Mouse (Mus musculus): ENCODE results near the gene Crhr2.

The Crhr2 gene

DNA sequence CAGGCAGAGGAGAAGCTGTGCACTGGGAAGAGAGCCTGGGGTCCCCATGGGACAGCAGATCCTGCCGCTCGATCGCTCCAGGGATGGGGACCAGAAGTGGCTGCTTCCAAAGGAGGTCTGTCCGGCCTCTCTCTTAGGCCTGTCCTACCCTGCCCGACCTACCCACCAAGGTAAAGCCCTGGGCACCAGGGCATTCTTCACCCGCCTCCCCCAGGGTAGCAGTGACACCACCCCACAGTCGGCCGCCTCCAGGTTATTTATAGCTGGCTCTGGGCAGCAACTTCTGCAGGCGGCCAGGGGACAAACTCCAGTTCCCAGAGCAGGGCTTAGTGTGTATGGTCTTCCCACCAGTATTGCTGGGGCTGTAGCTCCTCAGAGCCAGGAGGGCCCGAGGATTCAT lies at the start of gene Crhr2:
Gene Crhr2 (minus strand): TSS at position 223 of the 400 bp plus-strand sequence.
- no peak for DNase-seq (ENCODE audit: low read depth)

- no peak for DNase-seq (ENCODE audit: low read depth)
Observed at GRCm38 (mm10) chr6:55179560-55179959, 46.7 kb upstream of the Crhr2 start.

DNA sequence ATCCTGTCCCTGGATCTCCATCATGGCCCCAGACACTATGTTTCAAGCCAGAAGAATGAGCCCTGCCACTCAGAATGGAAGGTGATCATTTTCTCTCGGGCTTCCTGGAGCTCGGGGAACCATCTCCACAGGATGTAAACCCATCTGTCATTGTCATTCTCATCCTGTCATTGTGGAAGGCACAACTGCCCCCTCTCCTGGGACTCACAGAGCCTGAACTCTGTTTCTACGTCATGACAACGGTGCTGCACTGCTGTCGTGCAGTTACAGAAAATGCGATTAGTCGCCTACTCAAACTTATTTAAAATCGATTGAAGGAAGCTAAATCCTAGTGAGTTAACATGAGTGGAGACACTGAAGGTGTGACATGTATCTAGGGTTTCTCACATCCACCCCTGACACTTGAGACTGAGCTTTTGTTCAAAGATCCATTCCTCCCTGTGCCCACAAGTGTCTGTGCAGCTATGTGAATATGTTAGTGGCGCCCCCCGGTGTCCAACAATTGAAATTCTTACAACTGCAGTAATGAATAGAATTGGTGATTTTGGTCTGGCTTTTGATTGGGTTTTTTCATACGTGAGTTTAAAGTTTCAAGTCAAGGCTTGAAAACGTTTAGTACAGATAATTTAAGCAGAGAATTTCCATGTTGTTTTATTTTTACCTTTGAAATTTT lies 44.4 kb upstream of the Crhr2 start:
- DNase-seq (ENCODE audit: low read depth), result peak; percentile 44

- no peak for DNase-seq (ENCODE audit: low read depth)
Observed at GRCm38 (mm10) chr6:55175892-55176291, 43.1 kb upstream of the Crhr2 start.

GRCm38 (mm10) chr6:55175456-55175855 lies 42.6 kb upstream of the Crhr2 start:
- no peak for DNase-seq (ENCODE audit: low read depth)

GRCm38 (mm10) chr6:55174741-55175181 lies 41.9 kb upstream of the Crhr2 start, which contains the start of gene Inmt:
Gene Inmt (minus strand): TSS chr6:55175043.
- no peak for DNase-seq (ENCODE audit: low read depth)

DNA sequence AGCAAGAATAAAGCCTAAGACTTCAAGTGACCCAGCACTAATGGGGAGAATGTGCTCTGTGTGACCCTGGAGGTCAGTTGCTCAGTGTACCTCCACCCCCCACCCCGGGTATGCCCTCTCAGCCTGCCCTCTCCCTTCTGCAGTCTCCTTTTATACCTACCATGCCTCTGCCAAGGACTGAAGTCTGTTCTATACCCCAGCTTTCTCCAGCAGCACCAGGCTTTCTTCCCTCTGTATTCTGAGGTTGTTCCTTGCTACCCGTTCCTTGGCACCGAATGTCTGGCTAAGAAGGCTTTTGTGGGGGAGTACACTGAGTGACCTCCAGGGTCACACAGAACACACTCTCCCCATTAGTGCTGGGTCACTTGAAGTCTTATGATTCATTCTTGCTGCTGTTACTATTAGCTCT lies 41.1 kb upstream of the Crhr2 start:
- no peak for DNase-seq (ENCODE audit: low read depth)

GRCm38 (mm10) chr6:55173171-55173570 lies 40.4 kb upstream of the Crhr2 start:
- no peak for DNase-seq (ENCODE audit: low read depth)

DNA sequence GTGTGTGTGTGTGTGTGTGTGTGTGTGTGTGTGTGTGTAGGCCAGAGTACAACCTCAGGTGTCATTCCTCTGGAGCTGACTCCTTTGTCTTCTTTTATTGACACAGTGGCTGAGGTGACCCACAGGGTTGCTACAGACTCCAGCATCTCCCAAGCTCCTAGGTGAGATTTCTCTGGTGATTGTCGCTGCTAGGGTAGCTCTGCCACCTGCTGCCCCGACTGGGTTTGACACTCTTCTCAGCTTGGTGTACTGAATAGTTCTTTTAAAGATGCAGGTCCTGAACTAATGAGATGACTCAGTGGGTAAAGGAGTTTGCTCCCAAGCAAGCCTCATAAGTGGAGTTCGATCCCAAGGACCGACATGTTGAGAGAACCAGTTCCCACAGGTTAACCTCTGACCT lies 38.8 kb upstream of the Crhr2 start:
- DNase-seq (ENCODE audit: low read depth), result no peak

DNA sequence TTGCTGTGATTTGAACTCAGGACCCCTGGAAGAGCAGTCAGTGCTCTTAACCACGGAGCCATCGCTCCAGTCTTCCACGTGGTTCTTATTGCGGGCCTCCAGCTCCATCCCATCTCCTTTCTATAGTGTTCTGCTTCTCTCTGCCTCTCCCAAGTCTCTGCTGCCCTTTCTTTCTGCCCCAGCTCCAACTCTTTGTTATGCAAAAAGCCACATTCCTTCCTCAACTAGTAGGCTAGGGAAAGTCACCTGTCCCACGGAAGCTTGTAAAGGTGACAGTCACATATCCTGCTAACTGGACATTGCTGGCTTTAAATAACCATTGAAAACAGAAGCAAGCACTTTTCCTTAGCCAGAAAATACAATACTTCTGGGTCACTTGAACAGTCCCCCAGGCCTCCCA lies 37.0 kb upstream of the Crhr2 start:
- no peak for DNase-seq (ENCODE audit: low read depth)

DNA sequence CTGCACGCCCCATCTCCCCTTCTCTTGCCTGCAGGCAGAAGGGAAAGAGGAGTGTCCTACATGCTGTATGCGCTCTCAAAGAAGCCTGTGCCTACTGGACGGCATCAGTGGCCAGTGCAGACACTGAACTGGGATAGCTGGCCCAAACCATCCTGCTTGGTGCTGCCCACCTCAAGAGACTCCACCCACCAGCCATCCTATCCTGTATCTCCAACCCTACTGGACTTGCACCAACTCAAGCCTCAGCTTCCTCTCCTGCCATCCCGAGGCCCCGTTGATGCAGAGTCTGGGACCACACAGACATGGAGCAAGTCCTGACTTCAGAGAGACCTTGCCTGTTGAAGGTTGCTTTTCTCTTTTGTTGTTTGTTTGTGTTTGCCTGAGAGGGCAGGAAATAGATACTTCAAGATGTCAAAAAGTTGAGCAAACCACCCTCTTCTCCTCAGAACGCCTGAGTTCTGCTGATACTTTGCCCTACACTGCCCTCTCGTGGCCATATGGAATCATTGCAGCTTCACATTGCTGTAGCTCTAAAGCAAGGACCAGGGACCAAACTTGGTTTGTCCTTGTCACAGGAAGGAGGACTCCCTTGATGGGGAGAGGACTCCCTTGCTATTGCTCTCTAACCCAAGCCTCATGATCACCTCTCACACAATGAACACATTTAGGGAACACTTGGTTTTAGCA lies 34.1 kb upstream of the Crhr2 start:
- peak; percentile 89 for DNase-seq (ENCODE audit: low read depth)

GRCm38 (mm10) chr6:55163046-55163584 lies 30.3 kb upstream of the Crhr2 start:
- DNase-seq (ENCODE audit: low read depth), result no peak

- DNase-seq (ENCODE audit: low read depth), result no peak
Observed at GRCm38 (mm10) chr6:55161311-55161761, 28.5 kb upstream of the Crhr2 start.

- no peak for DNase-seq (ENCODE audit: low read depth)
Observed at GRCm38 (mm10) chr6:55159256-55159655, 26.4 kb upstream of the Crhr2 start.

DNA sequence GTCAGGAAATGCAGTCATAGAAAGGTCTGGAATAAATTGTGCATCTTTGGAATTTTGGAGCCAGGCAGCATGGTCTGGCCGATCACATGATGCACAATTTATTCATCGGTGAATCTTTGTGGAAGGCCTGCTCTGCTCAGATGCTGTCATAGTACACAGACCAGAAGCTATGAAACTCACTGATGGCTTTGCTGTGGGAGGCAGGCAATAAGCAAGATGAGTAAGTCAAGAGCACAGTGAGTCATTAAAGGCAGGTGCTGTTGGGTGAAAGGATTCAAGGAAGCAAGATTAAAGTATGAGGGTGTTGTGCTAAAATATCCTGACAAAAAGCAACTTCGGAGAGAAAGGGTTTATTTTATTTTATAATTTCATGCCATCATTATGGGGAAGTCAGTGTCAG lies 19.4 kb upstream of the Crhr2 start:
- DNase-seq (ENCODE audit: low read depth), result no peak

- no peak for DNase-seq (ENCODE audit: low read depth)
Observed at GRCm38 (mm10) chr6:55146138-55146537, 13.3 kb upstream of the Crhr2 start.

DNA sequence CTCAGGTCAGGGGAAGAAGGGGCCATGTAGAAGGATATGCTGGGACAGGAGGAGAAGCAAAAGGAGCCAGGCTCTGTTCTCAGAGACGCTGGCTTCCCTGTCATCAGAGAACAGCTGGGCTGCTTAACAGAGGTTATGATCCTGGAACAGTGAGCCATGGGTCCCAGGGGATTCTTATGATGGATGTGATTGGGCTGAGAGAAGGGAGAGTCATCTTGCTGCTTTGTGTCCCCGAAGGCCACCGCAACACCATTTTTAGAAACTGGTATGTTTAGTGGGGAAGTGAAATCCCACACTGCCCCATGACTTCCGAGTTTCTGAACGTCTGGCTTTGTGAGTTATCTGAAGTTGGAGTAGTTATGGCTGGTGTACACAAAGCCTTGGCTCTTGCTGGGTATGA lies 12.5 kb upstream of the Crhr2 start:
- no peak for DNase-seq (ENCODE audit: low read depth)

DNA sequence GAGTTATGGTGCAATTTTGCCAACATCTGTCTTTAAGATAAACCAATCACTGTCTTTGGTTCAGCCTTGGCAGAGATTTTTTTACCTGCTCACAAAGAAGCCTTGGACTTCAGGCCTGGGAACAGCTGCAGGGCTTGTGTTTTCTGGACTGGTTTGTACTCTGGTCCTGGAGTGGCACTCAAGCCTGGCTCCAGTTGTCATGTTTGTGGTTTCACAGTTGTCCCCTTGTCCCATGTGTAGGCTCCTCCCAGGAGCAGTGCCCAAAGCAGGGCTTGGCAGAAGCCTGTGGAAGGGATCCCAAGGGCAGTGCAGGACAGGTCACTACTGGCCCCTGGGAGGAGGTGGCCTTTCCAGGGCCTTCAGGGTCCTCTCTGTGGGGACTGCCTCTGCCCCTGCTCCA lies 5.5 kb upstream of the Crhr2 start:
- DNase-seq (ENCODE audit: low read depth), result no peak

DNA sequence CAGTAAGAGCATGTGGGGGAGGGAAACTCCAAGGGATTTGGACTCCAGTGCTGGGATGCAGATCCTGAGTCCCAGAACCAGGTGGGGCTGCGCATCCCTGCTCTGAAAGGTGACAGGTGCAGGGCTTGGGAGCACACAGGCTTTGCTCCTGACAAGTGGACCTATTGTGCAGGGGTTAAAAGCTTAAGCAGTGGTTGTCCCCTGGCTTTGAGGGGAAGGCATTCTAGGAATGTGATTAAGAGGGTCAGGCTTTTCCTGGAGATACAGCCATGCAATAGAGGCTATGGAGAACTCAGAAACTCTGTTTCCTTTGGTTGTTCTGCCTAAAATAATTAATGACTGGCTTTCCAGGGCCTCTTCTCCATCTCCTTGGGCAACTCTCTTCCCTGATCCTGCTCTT lies 609 bp upstream of the Crhr2 start:
- no peak for DNase-seq (ENCODE audit: low read depth)

DNA sequence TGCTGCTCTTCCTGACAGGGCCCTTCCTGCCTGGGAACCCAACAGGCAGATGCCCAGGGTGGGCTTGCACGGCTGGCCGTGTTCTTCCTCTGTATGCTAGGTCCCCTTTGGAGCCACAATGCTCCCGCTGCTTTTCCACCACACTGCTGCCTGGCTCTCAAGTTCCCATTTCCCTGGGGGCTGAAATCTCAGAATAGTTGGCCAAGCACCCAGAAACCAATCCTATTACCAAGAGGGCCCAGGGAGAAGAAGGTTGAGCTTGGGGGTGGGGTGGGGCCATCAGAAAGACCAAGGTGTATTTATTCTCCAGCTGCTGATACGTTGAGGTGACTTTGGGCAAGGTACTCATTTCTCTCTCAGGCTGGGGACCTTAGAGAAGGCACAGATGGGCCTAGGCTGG lies 1.5 kb downstream of the Crhr2 start:
- DNase-seq (ENCODE audit: low read depth), result no peak

DNA sequence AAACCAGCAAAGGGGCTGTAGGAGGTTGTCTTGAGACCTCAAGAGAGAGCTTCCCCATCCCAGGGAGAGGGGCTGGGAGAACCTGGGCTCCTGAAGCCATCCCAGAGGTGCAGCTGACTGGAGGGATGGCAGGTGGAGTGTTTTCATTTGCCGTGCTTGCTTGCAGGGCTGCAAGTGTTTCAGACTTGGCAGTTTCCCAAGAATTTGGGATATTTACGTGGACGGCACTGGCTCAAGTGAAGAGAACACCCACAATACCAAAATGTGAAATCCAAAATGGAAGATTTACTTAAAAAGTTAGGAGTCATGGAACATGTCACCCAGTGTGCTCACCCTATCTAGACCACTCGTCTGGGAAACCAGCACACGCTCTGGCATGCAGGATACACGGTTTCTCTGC lies 2.2 kb downstream of the Crhr2 start:
- DNase-seq (ENCODE audit: low read depth), result no peak

DNA sequence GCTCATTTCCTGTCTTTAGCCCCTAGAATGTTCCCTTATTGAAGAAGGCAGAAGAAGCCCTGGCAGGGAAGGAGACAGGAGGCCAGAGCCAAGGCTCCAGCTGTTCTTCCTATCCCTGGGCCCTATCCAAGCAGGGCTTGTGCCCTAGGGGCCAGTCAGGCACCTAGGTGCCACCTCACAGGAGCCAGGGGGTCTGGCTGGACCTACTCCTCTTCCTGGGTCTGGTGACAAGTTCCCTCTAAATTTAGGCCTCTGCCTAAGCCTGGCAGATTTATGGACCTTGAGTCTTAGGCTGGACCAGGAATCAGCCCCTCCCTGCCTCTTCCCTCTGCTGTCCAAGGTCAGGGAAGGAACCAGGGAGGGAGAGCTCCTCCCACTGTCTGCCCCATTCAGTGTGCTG lies 4.4 kb downstream of the Crhr2 start:
- no peak for DNase-seq (ENCODE audit: low read depth)

DNA sequence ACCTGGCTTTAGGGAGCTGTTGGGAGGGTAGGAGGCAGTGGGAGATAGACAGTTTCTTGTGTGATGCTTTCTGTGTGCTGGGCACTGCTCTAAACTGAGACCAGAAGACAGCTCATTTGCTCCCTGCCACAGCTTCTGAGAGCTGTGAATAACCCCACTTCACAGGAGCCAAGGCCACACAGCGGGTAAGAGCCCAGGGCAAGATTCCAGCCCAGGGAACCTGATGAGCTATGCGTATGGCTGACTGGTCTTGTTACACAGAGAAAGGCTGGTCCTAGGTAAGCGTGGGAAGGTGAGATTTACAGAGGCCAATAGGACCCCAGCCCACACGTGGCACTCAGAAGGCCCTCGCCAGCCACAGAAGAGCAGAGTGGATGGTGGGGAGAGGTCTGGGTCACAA lies 6.2 kb downstream of the Crhr2 start:
- no peak for DNase-seq (ENCODE audit: low read depth)

Data from induced T-regulatory cell, adult 2 months (primary cell).